Comparison of ENCODE assay signal across 21 mouse cellular contexts in the genomic region with DNA sequence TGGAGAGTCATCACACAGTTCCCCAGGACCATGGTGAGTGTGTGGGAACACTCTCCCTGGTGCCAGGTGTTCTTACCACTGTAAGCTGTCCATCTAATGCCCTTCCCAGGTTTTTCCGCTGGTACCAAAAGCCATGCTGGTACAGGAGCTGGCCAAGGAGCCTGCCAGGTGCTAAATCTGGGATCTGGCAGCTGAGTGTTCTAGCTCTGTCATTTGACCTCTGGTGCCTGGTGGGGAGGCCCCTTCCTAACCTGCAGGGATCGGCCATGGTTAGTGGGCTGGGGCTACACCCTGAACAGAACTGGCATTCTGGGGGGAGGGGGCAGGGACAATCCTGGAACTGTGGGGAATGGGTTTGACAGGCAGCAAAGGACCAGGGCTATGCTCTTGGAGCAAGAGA. TPM values are rescaled to one million over a fixed set of nuclear protein-coding genes. Genes with fewer than 3 reads are reported as not detected.
DNase-seq lines count a peak whose midpoint lies in the region; ATAC-seq and TF ChIP-seq lines count a peak whose summit lies in the region.
"Had no signal": no experiment of that assay in that cellular context is flagged by ENCODE, and none has a peak within 500 bp of the region (broad histone marks: within the 10 kb centered on the region; RNA-seq: fewer than 3 reads in every experiment).

A gene (plus strand): TSS at position 203 of the 400 bp plus-strand sequence.

- H3K4me3 ChIP-seq in heart, embryonic 12.5 days: no peak within 1 kb of the TSS
- peak within 1 kb of the TSS; percentile 31; the same call in 1 of the 2 replicates for H3K4me3 ChIP-seq in ES-Bruce4 (ENCODE audit: low read depth, low read length)

- H3K36me3 ChIP-seq in heart, embryonic 12.5 days: peaks cover 1% of the 10 kb centered on the region
- no peaks in the 10 kb centered on the region for H3K36me3 ChIP-seq in ES-Bruce4 (ENCODE audit: control insufficient read depth, insufficient read depth, low read length, poor library complexity, severe bottlenecking)

- H3K4me1 ChIP-seq in heart, embryonic 12.5 days (replicated peaks): peaks cover 20% of the 10 kb centered on the region
- H3K4me1 ChIP-seq in ES-Bruce4 (ENCODE audit: control insufficient read depth, insufficient read depth, low read length): no peaks in the 10 kb centered on the region

- WGBS in heart, embryonic 12.5 days: 68% methylated on average over 2 of the region's 2 CpGs

- no peak for TF ChIP-seq CTCF in ES-Bruce4 (IDR thresholded peaks at IDR 0.05; ENCODE audit: low read depth, low read length)

- H3K4me2 ChIP-seq in heart, embryonic 12.5 days: no peak within 1 kb of the TSS
- H3K4me2 ChIP-seq: midbrain, embryonic 11.5 days had no signal

- no peaks in the 10 kb centered on the region for H3K9me3 ChIP-seq in heart, embryonic 12.5 days (replicated peaks)
- H3K9me3 ChIP-seq in ES-Bruce4 (replicated peaks; ENCODE audit: control insufficient read depth, insufficient read depth, low read length, poor library complexity, severe bottlenecking): no peaks in the 10 kb centered on the region
- H3K9me3 ChIP-seq: G1E had no signal

- no peak within 1 kb of the TSS for H3K27ac ChIP-seq in heart, embryonic 12.5 days (ENCODE audit: poor library complexity, severe bottlenecking)
- no peak within 1 kb of the TSS for H3K27ac ChIP-seq in ES-Bruce4 (ENCODE audit: insufficient read depth, low read length)

- no peak within 1 kb of the TSS for H3K9ac ChIP-seq in heart, embryonic 12.5 days
- peak within 1 kb of the TSS; percentile 30; the same call in 1 of the 2 replicates for H3K9ac ChIP-seq in ES-Bruce4 (ENCODE audit: low read depth, poor library complexity, severe bottlenecking)
- H3K9ac ChIP-seq: liver, postnatal 0 days had no signal

- peaks cover 10% of the 10 kb centered on the region; the same call in 1 of the 2 replicates for H3K27me3 ChIP-seq in heart, embryonic 12.5 days (replicated peaks)
- no peaks in the 10 kb centered on the region for H3K27me3 ChIP-seq in ES-Bruce4 (ENCODE audit: control insufficient read depth, insufficient read depth, low read length, poor library complexity, severe bottlenecking)

- intact Hi-C loops in heart, postnatal 14 days (cut with DNase I): no loop called here

- DNase-seq in heart, adult 18-20 months: peak; percentile 66 to 75
- DNase-seq in gastrocnemius, postnatal 10 days: peak; percentile 47
- DNase-seq in heart, postnatal 14 days: peak; percentile 41 to 51
- DNase-seq in cerebellum, adult 18-20 months: no peak
- DNase-seq in lung, postnatal 10 days: no peak
- DNase-seq in urinary bladder, postnatal 10 days (ENCODE audit: low spot score): no peak
- DNase-seq: adrenal gland, adult 8-10 months; B cell, adult 2 months; cerebellum, postnatal 10 days; kidney, adult 11 months; kidney, postnatal 4 days; liver, postnatal 0 days; lung, postnatal 4 days; right cerebral cortex, postnatal 14 days; thymus, adult 18-20 months had no signal

- no peak for ATAC-seq in heart, embryonic 12.5 days (ENCODE audit: insufficient number of reproducible peaks, low FRiP score)
- ATAC-seq: hindbrain, embryonic 16.5 days; liver, postnatal 0 days had no signal

- TF ChIP-seq EP300 in ES-Bruce4 (IDR thresholded peaks at IDR 0.05; ENCODE audit: insufficient read depth, low read depth, low read length): no peak

- TF ChIP-seq POLR2A in ES-Bruce4 (IDR thresholded peaks at IDR 0.05; ENCODE audit: insufficient read depth, low read length): no peak

RNA-seq across cellular contexts. Expression of the gene that starts here (rescaled TPM):
- 100 to 1,000 TPM; 390 to 433 TPM for total RNA-seq in heart, adult 18-20 months (2021)
- polyA plus RNA-seq in heart, embryonic 12.5 days (2016; fragmentation: Nextera tagmentation; extraction: Ambion mirVana): 0.34 and 0.76 TPM in 2 replicates
- 0.65 TPM in 1 of 2 replicates, not detected in the other for polyA plus RNA-seq in ES-Bruce4 (2011; ENCODE audit: insufficient read depth, insufficient read length, low read depth, missing spikeins)
- 100 to 1,000 TPM; 593 to 752 TPM for total RNA-seq in gastrocnemius, postnatal 10 days (2021)
- total RNA-seq in heart, postnatal 14 days (2021): 100 to 1,000 TPM; 186 to 197 TPM
- total RNA-seq: G1E had no signal
- polyA plus RNA-seq: G1E; hindbrain, embryonic 16.5 days; limb, embryonic 14.5 days; midbrain, embryonic 11.5 days had no signal

Comparison
In these comparisons a context has a peak if more than half of its experiments do, and no peak if none do; other contexts are left out.
1. DNase-seq: peak in heart, adult 18-20 months (2 of 2), gastrocnemius, postnatal 10 days (single experiment) and heart, postnatal 14 days (2 of 2); none in cerebellum, adult 18-20 months (0 of 2), lung, postnatal 10 days (single experiment) and urinary bladder, postnatal 10 days (single experiment).